Mouse (Mus musculus): ENCODE measurements around the gene Zfp13.
"Not testable (repeated sequence)": the region's sequence is repeated elsewhere in the genome, so short reads cannot be mapped to it uniquely, and the experiment has no call there.

Gene Zfp13

DNA sequence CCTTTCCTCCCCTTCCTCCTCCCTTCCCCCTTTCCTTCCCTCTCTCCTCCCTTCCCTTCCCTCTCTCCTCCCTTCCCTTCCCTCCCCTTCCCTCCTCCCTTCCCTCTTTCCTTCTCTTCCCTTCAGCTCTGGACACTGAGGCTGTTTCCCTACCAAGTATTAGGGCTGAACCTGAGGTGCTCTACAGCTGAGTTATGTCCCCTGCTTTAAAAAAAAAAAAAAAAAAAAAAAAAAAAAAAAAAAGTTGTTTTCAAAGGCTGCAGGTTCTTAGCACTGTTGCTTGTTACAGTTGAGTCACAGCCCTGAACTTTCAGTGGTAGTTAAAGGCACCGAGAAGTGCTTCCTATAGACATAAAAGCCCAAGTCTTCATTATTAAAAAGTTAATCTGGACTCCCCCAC lies 67.9 kb downstream of the Zfp13 start:
- not testable (repeated sequence) for DNase-seq
